Mouse (Mus musculus): ENCODE results near the gene Foxn3.

GRCm38 (mm10) chr12:99612181-99612871, 48.9 kb upstream of the Foxn3 start:
- TF ChIP-seq POLR2A (IDR thresholded peaks at IDR 0.05; ENCODE audit: insufficient read depth, low read depth, low read length) (no peak), CTCF (IDR thresholded peaks at IDR 0.05; ENCODE audit: insufficient read depth, low read depth, low read length) (no peak)

Measured in olfactory bulb, adult 2 months (tissue).